Mouse (Mus musculus): ENCODE results near the gene Fgfr3. TPM values are rescaled to one million over a fixed set of nuclear protein-coding genes. Genes with fewer than 3 reads are reported as not detected.

The Fgfr3 gene
- polyA plus RNA-seq, 1 experiment from 2014 or later = 32.9 TPM

DNA sequence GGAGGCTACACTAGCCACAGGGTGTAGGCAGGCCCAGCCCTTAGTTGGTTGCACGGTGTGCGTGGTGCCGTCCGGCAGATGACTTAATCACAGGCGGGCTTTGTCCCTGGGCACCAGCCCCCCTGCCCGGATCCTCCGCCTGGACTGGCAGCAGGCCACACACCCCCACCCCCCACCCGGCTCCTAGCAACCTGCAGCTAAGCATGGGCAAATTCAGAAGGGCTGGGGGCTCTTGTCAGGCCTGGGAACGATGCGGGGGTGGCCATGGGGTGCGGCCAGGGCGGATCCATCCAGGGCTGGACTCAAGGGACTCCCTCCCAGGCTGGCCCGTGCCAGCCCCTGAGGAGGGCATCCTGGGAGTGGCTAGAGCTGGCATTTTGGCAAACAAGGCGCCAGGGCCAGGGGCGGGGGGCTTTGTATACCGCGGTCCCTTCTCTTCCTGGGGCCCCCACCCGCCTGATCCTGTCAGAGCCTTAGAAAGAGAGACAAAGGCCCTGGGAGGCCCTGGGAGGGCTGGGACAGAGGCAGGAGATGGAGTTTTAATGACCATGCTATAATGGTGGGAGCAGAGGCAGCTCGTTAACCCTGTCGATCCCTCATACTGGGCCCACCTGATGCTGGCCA lies 32.1 kb upstream of the Fgfr3 start:
- H3K4me2 ChIP-seq (replicated peaks) = 0 out of 2 replicates have a peak overlapping the region, but pooled peaks have one; percentile 8
- peak; percentile 85 for ATAC-seq (replicated peaks)
- no peaks in the 10 kb centered on the region for H3K9me3 ChIP-seq
- no peak overlapping the region for H3K4me3 ChIP-seq
- peaks cover 3% of the 10 kb centered on the region; the same call in 1 of the 2 replicates for H3K27me3 ChIP-seq
- 0 out of 2 replicates have a peak overlapping the region, but pooled peaks have one; percentile 8 for H3K9ac ChIP-seq (replicated peaks)
- H3K36me3 ChIP-seq = no peaks in the 10 kb centered on the region
- 6% methylated on average over 20 of the region's 20 CpGs for WGBS
- peaks cover 41% of the 10 kb centered on the region for H3K4me1 ChIP-seq
- peak overlapping the region; percentile 81 for H3K27ac ChIP-seq (replicated peaks)

DNA sequence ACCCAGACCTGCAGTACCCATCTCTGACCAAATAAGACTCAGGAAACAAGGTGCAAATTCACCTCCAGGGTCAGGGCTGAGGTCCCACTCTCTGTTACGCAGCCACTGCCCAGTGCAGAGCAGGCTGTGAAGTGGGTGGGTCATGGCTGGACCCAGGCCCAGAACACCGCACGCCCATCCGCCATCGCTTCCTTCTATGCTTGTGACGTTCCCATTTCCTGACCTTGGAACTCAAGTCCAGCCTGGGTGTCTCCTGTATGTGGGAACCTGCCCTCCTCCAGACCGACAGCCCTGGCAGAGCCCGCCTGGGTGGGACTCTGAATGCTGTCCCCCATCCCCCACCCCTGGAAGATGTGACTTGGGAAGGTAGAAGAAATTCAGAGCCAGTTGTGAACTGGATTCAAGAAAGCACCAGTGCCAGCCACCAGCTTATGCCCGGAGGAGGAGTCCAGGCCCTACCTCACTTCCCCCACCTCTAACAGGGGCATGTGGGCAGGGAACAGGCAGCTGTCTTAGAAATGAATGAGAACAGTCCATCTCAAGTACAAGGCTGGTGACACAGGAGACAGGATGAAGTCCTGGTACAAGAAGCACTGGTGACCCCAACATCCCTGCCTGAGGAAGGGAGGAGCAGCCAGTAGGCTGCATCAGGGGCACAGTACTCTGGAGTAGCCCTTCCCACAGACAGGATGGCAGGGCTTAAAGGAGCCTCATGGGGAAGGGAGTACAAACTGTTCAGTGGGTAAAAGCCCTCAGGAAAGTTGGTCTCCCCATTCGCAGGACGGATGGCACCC lies 31.4 kb upstream of the Fgfr3 start:
- H3K4me1 ChIP-seq = peaks cover 48% of the 10 kb centered on the region
- H3K27ac ChIP-seq (replicated peaks) = peak overlapping the region; percentile 81
- H3K9me3 ChIP-seq = no peaks in the 10 kb centered on the region
- no peak overlapping the region for H3K4me2 ChIP-seq (replicated peaks)
- no peak; the same call in 1 of the 2 replicates for ATAC-seq (replicated peaks)
- H3K36me3 ChIP-seq = no peaks in the 10 kb centered on the region
- no peak overlapping the region for H3K9ac ChIP-seq (replicated peaks)
- peaks cover 3% of the 10 kb centered on the region; the same call in 1 of the 2 replicates for H3K27me3 ChIP-seq
- H3K4me3 ChIP-seq = no peak overlapping the region
- WGBS = 39% methylated on average over 11 of the region's 11 CpGs

DNA sequence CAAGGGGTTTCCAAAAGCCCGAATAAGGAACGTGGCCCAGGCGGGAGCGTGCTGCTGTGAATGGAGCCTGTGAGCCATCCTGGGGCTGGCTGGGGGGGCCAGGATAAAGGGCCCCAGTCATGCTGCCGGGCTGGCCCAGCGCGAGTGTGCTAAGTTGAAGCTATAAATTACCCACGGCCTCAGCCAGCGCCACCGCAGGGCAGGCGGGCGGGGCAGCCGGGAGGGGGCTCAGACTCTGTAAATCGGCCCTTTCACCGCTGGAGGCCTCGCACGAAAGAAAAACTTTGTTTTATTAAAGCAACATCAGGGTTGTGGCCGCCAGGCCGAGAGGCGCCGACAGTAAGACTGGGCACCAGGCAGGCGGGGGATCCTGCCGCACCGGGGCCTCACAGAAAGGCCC lies 29.1 kb upstream of the Fgfr3 start:
- H3K27me3 ChIP-seq = peaks cover 3% of the 10 kb centered on the region; the same call in 1 of the 2 replicates
- H3K27ac ChIP-seq (replicated peaks) = peak overlapping the region; percentile 71
- ATAC-seq (replicated peaks) = no peak

DNA sequence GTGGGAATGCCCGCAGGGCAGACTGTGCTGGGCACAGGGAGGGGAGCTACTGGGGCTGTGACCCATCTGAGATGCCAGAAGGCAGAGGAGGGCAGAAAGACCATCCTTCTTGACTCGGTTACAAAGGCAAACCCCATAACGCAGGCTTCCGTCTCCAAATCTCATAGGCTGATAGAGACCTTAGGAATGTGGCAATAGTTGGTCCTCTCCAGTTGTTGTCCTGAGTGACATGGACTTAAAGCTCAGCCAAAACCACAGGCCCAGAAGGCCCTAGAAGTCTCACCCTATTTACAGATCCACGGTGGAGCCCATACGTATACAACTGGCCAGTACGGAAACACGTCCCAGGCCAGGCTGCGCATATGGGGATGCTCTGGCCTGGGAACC lies 27.0 kb upstream of the Fgfr3 start:
- peak overlapping the region; percentile 94 for H3K4me2 ChIP-seq (replicated peaks)
- no peak for ATAC-seq (replicated peaks)
- no peaks in the 10 kb centered on the region for H3K36me3 ChIP-seq
- no peaks in the 10 kb centered on the region for H3K9me3 ChIP-seq
- peak overlapping the region; percentile 81 for H3K27ac ChIP-seq (replicated peaks)
- 26% methylated on average over 9 of the region's 9 CpGs for WGBS
- H3K4me1 ChIP-seq = peaks cover 81% of the 10 kb centered on the region
- peaks cover 3% of the 10 kb centered on the region; the same call in 1 of the 2 replicates for H3K27me3 ChIP-seq
- H3K9ac ChIP-seq (replicated peaks) = no peak overlapping the region
- H3K4me3 ChIP-seq = no peak overlapping the region

More for the DNA sequence above, 29.1 kb upstream of the Fgfr3 start:
- Histone ChIP-seq H3K9ac (replicated peaks) (no peak overlapping the region), H3K9me3 (no peaks in the 10 kb centered on the region), H3K36me3 (no peaks in the 10 kb centered on the region), H3K4me2 (replicated peaks) (peak overlapping the region; percentile 10; the same call in 1 of the 2 replicates), H3K4me3 (no peak overlapping the region), H3K4me1 (peaks cover 72% of the 10 kb centered on the region)
- WGBS = 2% methylated on average over 24 of the region's 24 CpGs

DNA sequence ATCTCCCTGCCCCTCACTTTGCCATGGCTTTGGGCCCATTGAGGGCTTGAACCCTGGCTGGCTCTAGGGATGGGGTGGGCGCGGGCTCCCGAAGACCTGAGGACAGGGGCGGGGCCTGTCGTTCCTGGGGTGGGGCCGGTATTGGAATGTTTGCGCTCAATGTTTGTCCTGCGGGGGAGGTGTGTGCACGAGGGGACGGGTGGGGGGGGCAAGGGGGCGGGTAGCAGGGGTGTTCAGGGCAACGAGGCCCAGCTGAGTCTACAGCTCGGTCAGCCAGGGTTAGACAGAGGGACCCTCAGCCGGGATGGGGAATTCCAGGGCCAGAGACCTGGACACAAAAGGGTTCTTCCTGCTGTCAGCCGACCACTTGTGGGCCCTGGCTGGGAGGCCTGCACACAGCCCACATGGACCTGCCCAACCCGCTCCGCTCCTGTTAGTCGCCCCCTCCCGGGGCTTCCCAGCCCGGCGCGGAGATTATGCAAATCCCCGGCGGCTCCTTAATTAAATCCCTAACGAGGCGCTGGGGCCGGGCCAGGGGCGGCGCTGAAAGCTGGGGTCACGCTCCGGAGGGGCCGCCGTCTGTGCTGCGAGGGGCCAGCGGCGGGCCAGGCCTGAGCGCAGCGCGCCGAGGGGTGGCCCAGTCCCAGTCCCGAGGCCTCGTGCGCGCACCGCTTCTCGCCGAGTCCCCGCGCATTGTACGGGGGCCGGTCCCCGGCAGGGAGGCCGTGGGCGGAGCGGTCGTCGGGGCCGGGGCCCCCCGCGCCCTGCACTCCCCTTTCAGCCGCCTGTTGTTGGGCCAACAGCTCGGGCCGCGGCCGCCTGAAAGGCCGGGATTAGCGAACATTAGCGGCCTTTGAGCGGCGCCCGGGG lies 26.4 kb upstream of the Fgfr3 start:
- Histone ChIP-seq H3K4me2 (replicated peaks) (peak overlapping the region; percentile 94), H3K27ac (replicated peaks) (peak overlapping the region; percentile 81), H3K4me3 (peak overlapping the region; percentile 51), H3K4me1 (peaks cover 80% of the 10 kb centered on the region), H3K36me3 (no peaks in the 10 kb centered on the region), H3K27me3 (peaks cover 3% of the 10 kb centered on the region; the same call in 1 of the 2 replicates), H3K9me3 (no peaks in the 10 kb centered on the region), H3K9ac (replicated peaks) (peak overlapping the region; percentile 61)
- ATAC-seq (replicated peaks) = peak; percentile 79
- under 1% methylated on average over 70 of the region's 71 CpGs for WGBS

DNA sequence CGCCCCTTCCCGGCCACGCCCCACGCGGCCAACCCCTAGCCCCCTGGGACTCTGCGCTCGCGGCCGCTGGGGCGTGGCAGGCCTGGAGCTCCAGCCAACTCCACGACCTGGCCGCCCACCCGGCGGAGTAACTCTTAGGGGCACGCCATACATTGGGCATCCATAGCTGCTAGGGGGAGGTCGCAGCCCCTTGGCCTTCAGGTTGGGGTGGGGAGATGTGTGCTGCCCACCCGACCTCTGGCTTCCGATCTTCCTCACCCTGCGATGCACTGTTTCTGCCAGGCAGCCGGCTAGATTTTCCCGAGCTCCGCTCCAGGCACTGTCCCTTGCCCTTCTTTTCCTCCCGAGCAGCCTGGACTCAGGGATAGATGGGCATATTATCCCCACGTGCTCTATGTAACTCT lies 25.8 kb upstream of the Fgfr3 start:
- H3K27me3 ChIP-seq = peaks cover 3% of the 10 kb centered on the region; the same call in 1 of the 2 replicates
- H3K36me3 ChIP-seq = no peaks in the 10 kb centered on the region
- peak; percentile 27; the same call in 1 of the 2 replicates for ATAC-seq (replicated peaks)
- peak overlapping the region; percentile 94 for H3K4me2 ChIP-seq (replicated peaks)
- peak overlapping the region; percentile 61 for H3K9ac ChIP-seq (replicated peaks)
- H3K4me3 ChIP-seq = peak overlapping the region; percentile 51
- H3K27ac ChIP-seq (replicated peaks) = peak overlapping the region; percentile 81
- no peaks in the 10 kb centered on the region for H3K9me3 ChIP-seq
- peaks cover 74% of the 10 kb centered on the region for H3K4me1 ChIP-seq
- under 1% methylated on average over 23 of the region's 24 CpGs for WGBS

DNA sequence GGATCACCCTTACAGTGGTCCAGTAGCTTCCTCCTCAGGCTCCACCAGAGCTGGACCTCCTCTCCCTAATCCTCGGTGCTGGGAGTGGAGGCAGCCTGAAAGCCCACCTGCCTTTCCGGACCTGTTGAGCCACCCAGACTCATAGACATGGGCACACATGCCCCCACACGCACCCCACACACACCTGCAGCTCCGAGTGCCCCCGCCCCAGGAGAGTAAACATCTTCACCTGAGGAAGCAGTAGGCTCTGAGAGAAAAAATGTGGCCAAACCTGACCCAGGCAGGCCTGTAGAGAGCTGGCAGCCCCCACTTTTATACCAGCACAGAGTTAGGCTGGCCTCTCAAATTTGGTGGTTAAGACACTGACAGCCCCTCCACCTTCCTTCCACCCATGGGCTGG lies 25.0 kb upstream of the Fgfr3 start:
- Histone ChIP-seq H3K36me3 (no peaks in the 10 kb centered on the region), H3K4me1 (peaks cover 74% of the 10 kb centered on the region), H3K9ac (replicated peaks) (no peak overlapping the region), H3K27me3 (peaks cover 3% of the 10 kb centered on the region; the same call in 1 of the 2 replicates), H3K4me2 (replicated peaks) (no peak overlapping the region), H3K27ac (replicated peaks) (peak overlapping the region; percentile 81; the same call in 1 of the 2 replicates), H3K4me3 (no peak overlapping the region), H3K9me3 (no peaks in the 10 kb centered on the region)
- 45% methylated on average over 5 of the region's 5 CpGs for WGBS
- no peak for ATAC-seq (replicated peaks)

DNA sequence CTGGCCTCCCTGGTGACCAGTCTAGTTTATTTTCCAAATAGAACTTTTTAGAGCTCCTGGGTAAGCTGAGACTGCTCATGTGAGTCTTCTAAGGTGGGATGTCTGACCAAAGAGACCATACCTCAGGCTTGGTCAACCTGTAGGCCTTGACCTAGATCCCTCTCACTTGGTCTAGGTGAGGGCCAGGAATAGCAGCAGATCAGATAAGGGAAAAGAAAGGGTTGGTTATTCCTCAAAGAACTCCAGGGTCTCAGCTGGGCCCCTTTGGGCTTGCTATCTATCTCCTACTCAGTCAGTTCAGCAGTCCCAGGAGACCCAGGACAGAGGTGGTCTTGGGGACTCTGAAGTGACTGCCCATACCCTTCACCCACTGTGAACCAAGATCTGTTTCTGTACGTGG lies 23.9 kb upstream of the Fgfr3 start:
- Histone ChIP-seq H3K4me1 (peaks cover 73% of the 10 kb centered on the region), H3K9ac (replicated peaks) (no peak overlapping the region), H3K27me3 (peaks cover 3% of the 10 kb centered on the region; the same call in 1 of the 2 replicates), H3K4me3 (no peak overlapping the region), H3K36me3 (no peaks in the 10 kb centered on the region), H3K4me2 (replicated peaks) (no peak overlapping the region), H3K9me3 (no peaks in the 10 kb centered on the region), H3K27ac (replicated peaks) (peak overlapping the region; percentile 64)
- 6% methylated on average over 1 of the region's 1 CpGs for WGBS
- no peak for ATAC-seq (replicated peaks)

DNA sequence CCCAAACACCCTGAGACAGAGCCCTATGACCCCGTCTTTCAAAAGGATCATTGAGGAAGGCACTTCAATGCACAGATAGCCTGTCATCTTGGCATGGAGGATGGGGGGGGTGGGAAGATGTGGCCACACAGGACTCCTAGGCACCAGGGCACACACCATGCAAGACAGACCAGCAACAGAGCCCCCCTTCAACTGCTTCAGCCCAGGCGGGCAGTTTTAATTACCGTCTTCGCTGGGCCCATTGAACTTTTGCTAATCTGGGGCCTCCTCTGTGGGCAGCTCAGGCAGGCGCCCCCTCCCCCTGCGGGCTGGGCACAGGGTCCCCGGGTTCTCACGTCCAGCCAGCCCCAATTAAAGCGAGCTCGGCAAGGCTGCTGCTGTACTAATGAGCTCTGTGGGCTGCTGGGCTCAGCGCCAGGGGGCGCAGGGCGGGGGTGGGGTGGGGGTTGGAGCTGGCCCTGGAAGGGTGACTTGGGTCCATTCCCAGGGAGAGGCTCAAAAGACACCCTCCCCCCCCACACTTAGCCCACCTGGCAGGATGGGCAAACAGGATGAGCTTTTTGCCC lies 23.4 kb upstream of the Fgfr3 start:
- peaks cover 3% of the 10 kb centered on the region; the same call in 1 of the 2 replicates for H3K27me3 ChIP-seq
- H3K4me2 ChIP-seq (replicated peaks) = no peak overlapping the region
- H3K9ac ChIP-seq (replicated peaks) = no peak overlapping the region
- H3K27ac ChIP-seq (replicated peaks) = peak overlapping the region; percentile 70
- no peaks in the 10 kb centered on the region for H3K9me3 ChIP-seq
- H3K4me3 ChIP-seq = no peak overlapping the region
- WGBS = 3% methylated on average over 13 of the region's 13 CpGs
- peaks cover 68% of the 10 kb centered on the region for H3K4me1 ChIP-seq
- H3K36me3 ChIP-seq = no peaks in the 10 kb centered on the region
- ATAC-seq (replicated peaks) = peak; percentile 59

DNA sequence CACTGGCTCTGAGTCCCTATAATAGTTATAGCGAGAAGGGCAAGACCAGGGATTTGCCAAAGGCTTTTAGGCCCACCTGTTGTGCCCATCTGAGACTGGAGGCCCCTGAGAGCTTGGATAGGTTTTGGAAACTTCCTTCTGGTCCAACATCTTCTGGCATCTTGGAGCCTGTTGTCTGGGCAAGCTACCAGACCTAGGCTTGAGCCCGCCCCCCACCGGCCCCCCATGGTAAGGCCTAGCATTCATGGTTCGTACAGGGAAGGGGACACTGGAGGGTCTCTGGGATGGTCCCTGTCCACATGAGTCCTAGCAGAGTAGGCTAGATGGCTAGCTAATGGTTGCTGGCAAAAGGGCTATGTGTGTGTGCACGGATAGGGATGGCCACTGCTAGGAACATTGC lies 22.8 kb upstream of the Fgfr3 start:
- no peaks in the 10 kb centered on the region for H3K36me3 ChIP-seq
- H3K27ac ChIP-seq (replicated peaks) = peak overlapping the region; percentile 70
- no peak overlapping the region for H3K9ac ChIP-seq (replicated peaks)
- H3K4me1 ChIP-seq = peaks cover 65% of the 10 kb centered on the region
- ATAC-seq (replicated peaks) = no peak
- H3K27me3 ChIP-seq = peaks cover 3% of the 10 kb centered on the region; the same call in 1 of the 2 replicates
- 50% methylated on average over 5 of the region's 5 CpGs for WGBS
- H3K4me2 ChIP-seq (replicated peaks) = no peak overlapping the region
- H3K4me3 ChIP-seq = no peak overlapping the region
- no peaks in the 10 kb centered on the region for H3K9me3 ChIP-seq

DNA sequence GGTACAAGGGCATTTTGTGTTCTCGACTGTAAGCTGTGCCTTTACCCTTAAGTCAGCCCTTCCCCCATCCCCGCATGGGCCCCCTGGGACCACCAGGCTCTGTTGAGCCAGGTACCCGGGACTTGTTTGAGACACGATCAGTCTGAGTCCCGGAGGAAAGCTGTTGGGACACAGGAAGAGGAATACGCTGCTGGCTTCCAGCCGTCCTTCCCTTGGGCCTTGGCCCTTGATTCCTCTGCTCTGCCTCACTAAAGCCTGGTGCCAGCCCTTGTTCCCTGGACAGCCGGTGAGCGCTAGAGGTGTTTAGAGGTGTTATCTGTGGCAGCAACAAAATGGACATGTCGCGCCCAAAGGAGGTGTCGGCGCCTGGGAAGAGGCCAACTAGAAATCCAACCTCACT lies 21.5 kb upstream of the Fgfr3 start:
- Histone ChIP-seq H3K4me3 (no peak overlapping the region), H3K27ac (replicated peaks) (peak overlapping the region; percentile 24; the same call in 1 of the 2 replicates), H3K36me3 (no peaks in the 10 kb centered on the region), H3K9me3 (no peaks in the 10 kb centered on the region), H3K4me2 (replicated peaks) (no peak overlapping the region), H3K9ac (replicated peaks) (no peak overlapping the region), H3K4me1 (peaks cover 65% of the 10 kb centered on the region), H3K27me3 (no peaks in the 10 kb centered on the region)
- WGBS = 37% methylated on average over 13 of the region's 13 CpGs
- ATAC-seq (replicated peaks) = no peak

Measured in forebrain, embryonic 15.5 days (tissue).